Mouse (Mus musculus): ENCODE results near the gene Cct3.

GRCm38 (mm10) chr3:88276121-88276520 lies 20.8 kb upstream of the Cct3 start:
- TF ChIP-seq ZNF384 (IDR thresholded peaks at IDR 0.05; ENCODE audit: low read depth, low read length): no peak
- TF ChIP-seq ZC3H11A (IDR thresholded peaks at IDR 0.05; ENCODE audit: borderline replicate concordance, low read depth, low read length): no peak
- no peak for TF ChIP-seq HCFC1 (IDR thresholded peaks at IDR 0.05; ENCODE audit: borderline replicate concordance, insufficient read depth, low read length)
- no peak for TF ChIP-seq CHD2 (IDR thresholded peaks at IDR 0.05; ENCODE audit: low read depth, low read length)

Measured in ES-E14 (cell line).